Mouse (Mus musculus) cerebellum, adult (tissue): ENCODE measurements around the gene Zfpl1.

Source experiments
- ATAC-seq: cut with Nextera tagmentation; 2 replicates; pipeline ENCODE4 v1.9.2; 2017; ENCODE audit warnings: mild to moderate bottlenecking, moderate library complexity, mixed read lengths; ENCODE audit not compliant: insufficient number of reproducible peaks, low FRiP score, low TSS enrichment

The Zfpl1 gene

DNA sequence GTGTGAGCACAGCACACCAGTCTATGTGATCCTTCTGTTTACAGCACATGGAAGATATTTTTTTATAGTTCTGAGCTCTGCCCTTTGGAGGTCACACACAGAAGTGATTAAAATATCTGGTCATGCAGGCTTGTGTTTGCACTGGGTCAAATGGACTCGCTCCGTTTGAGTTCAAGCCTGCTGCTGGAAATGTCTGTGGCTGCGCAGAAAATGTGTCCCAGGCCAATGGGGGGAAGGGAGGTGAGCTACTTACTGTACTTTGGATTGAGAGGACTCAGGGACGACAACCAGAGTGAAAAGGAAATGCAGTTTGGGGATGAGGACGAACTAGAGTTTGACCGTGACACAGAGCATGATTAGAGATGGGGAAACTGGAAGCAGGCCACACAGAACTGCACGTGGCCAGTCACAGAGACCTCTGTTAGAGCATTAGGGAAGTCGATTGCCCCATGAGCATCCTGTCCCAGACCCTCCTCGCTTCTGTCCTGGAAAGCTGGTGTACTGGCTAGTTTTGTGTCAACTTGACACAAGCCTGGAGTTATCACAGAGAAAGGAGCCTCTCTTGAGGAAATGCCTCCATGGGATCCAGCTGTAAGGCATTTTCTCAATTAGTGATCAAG lies 48.7 kb downstream of the Zfpl1 start:
- ATAC-seq, result no peak
